Mouse (Mus musculus): ENCODE measurements around the gene Iqsec3.

GRCm38 (mm10) chr6:121378256-121378655, 95.2 kb downstream of the Iqsec3 start:
- TF ChIP-seq CTCF (IDR thresholded peaks at IDR 0.05) (no peak), EP300 (IDR thresholded peaks at IDR 0.05) (no peak)

Measured in lung, postnatal 0 days (tissue).